Mouse (Mus musculus) erythroid progenitor cell, adult 5-6 weeks (primary cell): ENCODE results near the gene Ank3. TPM values are rescaled to one million over a fixed set of nuclear protein-coding genes. Genes with fewer than 3 reads are reported as not detected.

Experiments
- ATAC-seq: replicated peaks from 2 replicates; pipeline ENCODE4 v1.8.0; 2016; ENCODE audit warnings: moderate number of reproducible peaks, mild to moderate bottlenecking, moderate TSS enrichment, inconsistent platforms; ENCODE audit not compliant: poor library complexity, low FRiP score, severe bottlenecking
- total RNA-seq, 2 experiments: library from RNA; stranded (forward) in 1 of 2; stranded (reverse) in 1 of 2; fragments of 150-400 nt in 1 of 2; fragments of 186-747, 209-891 nt in 1 of 2; gene quantifications; 2 replicates each; pipeline versions ENCODE4 v1.2.3 to v1.2.4; 2015 to 2017; ENCODE audit warnings: low replicate concordance in 2 of 2

The Ank3 gene
- total RNA-seq, 2 experiments from 2014 or later, result not detected

- no peak for ATAC-seq
Observed at GRCm38 (mm10) chr10:69645311-69645802, 246.8 kb downstream of the Ank3 start.

GRCm38 (mm10) chr10:69645929-69646328 is 247.4 kb downstream of the Ank3 start:
- no peak for ATAC-seq

GRCm38 (mm10) chr10:69650074-69650473 is 251.5 kb downstream of the Ank3 start:
- no peak for ATAC-seq

GRCm38 (mm10) chr10:69652660-69653059 is 254.1 kb downstream of the Ank3 start:
- ATAC-seq, result no peak

- no peak for ATAC-seq
Observed at GRCm38 (mm10) chr10:69653121-69653677, 254.6 kb downstream of the Ank3 start.

- no peak for ATAC-seq
Observed at GRCm38 (mm10) chr10:69654176-69654575, 255.6 kb downstream of the Ank3 start.

GRCm38 (mm10) chr10:69654866-69655633 is 256.5 kb downstream of the Ank3 start:
- no peak for ATAC-seq

GRCm38 (mm10) chr10:69656321-69656720 is 257.7 kb downstream of the Ank3 start:
- no peak for ATAC-seq

- ATAC-seq, result no peak
Observed at GRCm38 (mm10) chr10:69659818-69660217, 261.2 kb downstream of the Ank3 start.

- no peak for ATAC-seq
Observed at GRCm38 (mm10) chr10:69662338-69662737, 263.8 kb downstream of the Ank3 start.

GRCm38 (mm10) chr10:69667482-69667881 is 268.9 kb downstream of the Ank3 start:
- ATAC-seq, result no peak

GRCm38 (mm10) chr10:69670496-69670895 is 271.9 kb downstream of the Ank3 start:
- ATAC-seq, result no peak

- no peak for ATAC-seq
Observed at GRCm38 (mm10) chr10:69670959-69671358, 272.4 kb downstream of the Ank3 start.

GRCm38 (mm10) chr10:69671505-69671904 is 272.9 kb downstream of the Ank3 start:
- ATAC-seq, result no peak

- ATAC-seq, result no peak
Observed at GRCm38 (mm10) chr10:69672545-69672944, 274.0 kb downstream of the Ank3 start.

GRCm38 (mm10) chr10:69678230-69678629 is 279.7 kb downstream of the Ank3 start:
- no peak for ATAC-seq

- no peak for ATAC-seq
Observed at GRCm38 (mm10) chr10:69686336-69686735, 287.8 kb downstream of the Ank3 start.

- no peak for ATAC-seq
Observed at GRCm38 (mm10) chr10:69689096-69689495, 290.5 kb downstream of the Ank3 start.

- ATAC-seq, result no peak
Observed at GRCm38 (mm10) chr10:69690131-69690960, 291.8 kb downstream of the Ank3 start.

GRCm38 (mm10) chr10:69690961-69691451 is 292.4 kb downstream of the Ank3 start:
- no peak for ATAC-seq
